ENCODE assay signal across 8 mouse cellular contexts in the genomic region with DNA sequence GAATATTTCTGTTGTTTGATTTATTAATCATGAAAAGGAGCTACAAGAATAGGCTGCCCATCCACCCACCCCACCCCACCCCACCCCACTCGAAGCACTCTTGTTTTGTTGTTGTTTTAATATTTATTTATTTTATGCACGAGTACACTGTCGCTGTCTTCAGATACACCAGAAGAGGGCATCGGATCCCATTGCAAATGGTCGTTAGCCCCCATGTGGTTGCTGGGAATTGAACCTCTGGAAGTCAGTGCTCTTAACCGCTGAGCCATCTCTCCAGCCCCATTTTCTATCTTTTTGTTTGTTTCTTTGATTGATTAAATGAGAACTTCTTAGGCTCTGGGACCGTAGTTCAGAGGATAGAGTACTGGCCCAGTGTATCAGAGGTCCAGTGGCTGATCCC. TPM values are rescaled to one million over a fixed set of nuclear protein-coding genes. Genes with fewer than 3 reads are reported as not detected.
A peak's percentile ranks its signal among the peaks of the same experiment; 100 is the strongest.
DNase-seq lines count a peak whose midpoint lies in the region; ATAC-seq and TF ChIP-seq lines count a peak whose summit lies in the region.

No protein-coding gene starts in this region.

- no peaks in the 10 kb centered on the region for H3K79me2 ChIP-seq in CH12.LX (replicated peaks; ENCODE audit: control insufficient read depth, extremely low read depth, insufficient read depth, poor library complexity, severe bottlenecking)

- H3K4me3 ChIP-seq in intestine, postnatal 0 days (ENCODE audit: low read depth, low read length): no peak overlapping the region
- no peak overlapping the region for H3K4me3 ChIP-seq in intestine, embryonic 16.5 days (ENCODE audit: low read length)
- H3K4me3 ChIP-seq in CH12.LX (replicated peaks in 1 of 3; ENCODE audit: low read depth in 2 of 3, low read length in 2 of 3, poor library complexity in 1 of 3): no peak overlapping the region

- in situ Hi-C loops in CH12.LX (cut with MboI; ENCODE audit: low pct_ligation_motif_present, low pct_unique_long_range_greater_than_20kb, low sequenced_read_pairs): loop anchor here (5.0 kb wide), 2 partner anchors 194 to 279 kb away; a partner anchor contains a TSS

- TF ChIP-seq CTCF in intestine, postnatal 0 days (IDR thresholded peaks at IDR 0.05; ENCODE audit: low read depth): peak; percentile 66
- TF ChIP-seq CTCF in CH12.LX (conservative IDR thresholded peaks at IDR 0.05 in 1 of 2, IDR thresholded peaks at IDR 0.05 in 1 of 2; ENCODE audit: low read depth in 2 of 2, low read length in 2 of 2): peak in 1 of 2 experiments; percentile 66; a peak in 2 of 4 replicates

- no peak for ATAC-seq in intestine, postnatal 0 days
- ATAC-seq in intestine, embryonic 16.5 days: no peak

- WGBS in intestine, postnatal 0 days: 15% methylated on average over 7 of the region's 7 CpGs
- WGBS in intestine, embryonic 16.5 days: 15% methylated on average over 7 of the region's 7 CpGs

- H3K4me2 ChIP-seq in intestine, postnatal 0 days (replicated peaks; ENCODE audit: low read depth): no peak overlapping the region
- H3K4me2 ChIP-seq in intestine, embryonic 16.5 days (ENCODE audit: low read depth, low read length): no peak overlapping the region
- no peak overlapping the region for H3K4me2 ChIP-seq in CH12.LX (ENCODE audit: insufficient read depth, low read depth, poor library complexity, severe bottlenecking)

- no peak for TF ChIP-seq EP300 in CH12.LX (IDR thresholded peaks at IDR 0.05; ENCODE audit: low read length)

- no peak overlapping the region for H3K27ac ChIP-seq in intestine, postnatal 0 days (ENCODE audit: low read depth, low read length)
- H3K27ac ChIP-seq in intestine, embryonic 16.5 days (ENCODE audit: low read length): no peak overlapping the region
- no peak overlapping the region for H3K27ac ChIP-seq in CH12.LX (ENCODE audit: insufficient read depth, low read depth)

- H3K9me3 ChIP-seq in intestine, postnatal 0 days (ENCODE audit: control insufficient read depth): no peaks in the 10 kb centered on the region
- H3K9me3 ChIP-seq in intestine, embryonic 16.5 days (ENCODE audit: control insufficient read depth, low read length): no peaks in the 10 kb centered on the region
- no peaks in the 10 kb centered on the region for H3K9me3 ChIP-seq in CH12.LX (replicated peaks; ENCODE audit: low read length)

- 0 out of 2 replicates have a peak, but pooled peaks cover 6% of the 10 kb centered on the region for H3K4me1 ChIP-seq in intestine, postnatal 0 days (replicated peaks; ENCODE audit: control insufficient read depth, insufficient read depth, low read length)
- H3K4me1 ChIP-seq in intestine, embryonic 16.5 days (ENCODE audit: control insufficient read depth, insufficient read depth, low read length): peaks cover 4% of the 10 kb centered on the region
- peaks cover 2 to 21% of the 10 kb centered on the region in 2 experiments; a peak in 3 of 4 replicates for H3K4me1 ChIP-seq in CH12.LX (ENCODE audit: control insufficient read depth in 1 of 2, insufficient read depth in 2 of 2)

- DNase-seq in CH12.LX (ENCODE audit: extremely low read depth): peak; percentile 34
- peak; percentile 60 for DNase-seq in adipocyte (ENCODE audit: low spot score)
- DNase-seq in kidney, postnatal 4 days: peak; percentile 39 to 56
- DNase-seq in ovary, postnatal 10 days (ENCODE audit: low spot score): no peak
- no peak for DNase-seq in left cerebral cortex, adult 18-20 months (ENCODE audit: low spot score in 2 of 2)
- no peak for DNase-seq in spleen, postnatal 14 days (ENCODE audit: low spot score in 2 of 2)

- dilution Hi-C loops in CH12.LX (cut with MboI; ENCODE audit: extremely low pct_ligation_motif_present, extremely low pct_unique_long_range_greater_than_20kb, low sequenced_read_pairs): no loop called here

- H3K27me3 ChIP-seq in intestine, postnatal 0 days (replicated peaks; ENCODE audit: control insufficient read depth, insufficient read depth, low read length): no peaks in the 10 kb centered on the region
- no peaks in the 10 kb centered on the region for H3K27me3 ChIP-seq in intestine, embryonic 16.5 days (replicated peaks; ENCODE audit: control insufficient read depth, insufficient read depth, low read length)
- peaks cover 15% of the 10 kb centered on the region for H3K27me3 ChIP-seq in CH12.LX (replicated peaks)

- peak; percentile 32 for TF ChIP-seq RAD21 in CH12.LX (IDR thresholded peaks at IDR 0.05; ENCODE audit: low read depth, low read length)

- no peak overlapping the region for H3K9ac ChIP-seq in intestine, postnatal 0 days (ENCODE audit: low read depth, low read length)
- H3K9ac ChIP-seq in intestine, embryonic 16.5 days (ENCODE audit: low read depth, low read length): no peak overlapping the region
- H3K9ac ChIP-seq in CH12.LX (ENCODE audit: insufficient read depth, low read depth): no peak overlapping the region

- H3K36me3 ChIP-seq in intestine, postnatal 0 days (ENCODE audit: control insufficient read depth, insufficient read depth): no peaks in the 10 kb centered on the region
- no peaks in the 10 kb centered on the region for H3K36me3 ChIP-seq in intestine, embryonic 16.5 days (ENCODE audit: control insufficient read depth, insufficient read depth, low read length)
- H3K36me3 ChIP-seq in CH12.LX (replicated peaks in 1 of 2; ENCODE audit: control insufficient read depth in 1 of 2, insufficient read depth in 1 of 2, low read length in 1 of 2): no peaks in the 10 kb centered on the region

- no peak for TF ChIP-seq POLR2A in CH12.LX (IDR thresholded peaks at IDR 0.05; ENCODE audit: low read depth, low read length)

TF ChIP-seq in CH12.LX, 34 proteins besides CTCF, POLR2A, EP300 and RAD21:
- TF ChIP-seq SIN3A (IDR thresholded peaks at IDR 0.05; ENCODE audit: low read length) (no peak), SMC3 (IDR thresholded peaks at IDR 0.05; ENCODE audit: low read depth, low read length) (peak; percentile 35)

RNA-seq across cellular contexts. Expression of a gene that starts 1.4 kb away (rescaled TPM):
- 4.4 and 4.6 TPM in 2 replicates for polyA plus RNA-seq in intestine, postnatal 0 days (2015; fragmentation: Nextera tagmentation; extraction: Ambion mirVana)
- polyA plus RNA-seq in intestine, embryonic 16.5 days (2015; fragmentation: Nextera tagmentation; extraction: Ambion mirVana): 6.3 and 7.0 TPM in 2 replicates
- total RNA-seq in CH12.LX (2012; rRNA removed) (2.3 and 2.4 TPM in 2 replicates), CH12.LX (2014; rRNA removed) (5.5 and 5.9 TPM in 2 replicates)
- 2.3 and 2.5 TPM in 2 replicates for polyA plus RNA-seq in CH12.LX (2012; ENCODE audit: insufficient read length, low read depth)
- 10 to 100 TPM; 15.6 to 17.4 TPM for total RNA-seq in left cerebral cortex, adult 18-20 months (2021)

RNA-seq across cellular contexts. Expression of a gene that starts 28.5 kb away (rescaled TPM):
- polyA plus RNA-seq in intestine, postnatal 0 days (2015; fragmentation: Nextera tagmentation; extraction: Ambion mirVana): 155 and 156 TPM in 2 replicates
- polyA plus RNA-seq in intestine, embryonic 16.5 days (2015; fragmentation: Nextera tagmentation; extraction: Ambion mirVana): 129 and 138 TPM in 2 replicates
- total RNA-seq in CH12.LX (2012; rRNA removed) (75.0 and 113 TPM in 2 replicates), CH12.LX (2014; rRNA removed) (101 and 120 TPM in 2 replicates)
- 112 and 123 TPM in 2 replicates for polyA plus RNA-seq in CH12.LX (2012; ENCODE audit: insufficient read length, low read depth)
- 10 to 100 TPM; 46.2 to 46.6 TPM for total RNA-seq in left cerebral cortex, adult 18-20 months (2021)

RNA-seq across cellular contexts. Expression of a gene that starts 49.1 kb away (rescaled TPM):
- 63.5 and 66.1 TPM in 2 replicates for polyA plus RNA-seq in intestine, postnatal 0 days (2015; fragmentation: Nextera tagmentation; extraction: Ambion mirVana)
- polyA plus RNA-seq in intestine, embryonic 16.5 days (2015; fragmentation: Nextera tagmentation; extraction: Ambion mirVana): 137 and 156 TPM in 2 replicates
- 146 and 218 TPM in 2 replicates for total RNA-seq in CH12.LX (2012; rRNA removed)
- 189 and 212 TPM in 2 replicates for total RNA-seq in CH12.LX (2014; rRNA removed)
- 189 and 207 TPM in 2 replicates for polyA plus RNA-seq in CH12.LX (2012; ENCODE audit: insufficient read length, low read depth)
- 10 to 100 TPM; 31.6 to 37.6 TPM for total RNA-seq in left cerebral cortex, adult 18-20 months (2021)

Comparison
In these comparisons a context has a peak if more than half of its experiments do, and no peak if none do; other contexts are left out.
1. DNase-seq: peak in CH12.LX (single experiment), adipocyte (single experiment) and kidney, postnatal 4 days (2 of 2); none in ovary, postnatal 10 days (single experiment), left cerebral cortex, adult 18-20 months (0 of 2) and spleen, postnatal 14 days (0 of 2).